Mouse (Mus musculus): ENCODE data around the gene Fdps. TPM values are rescaled to one million over a fixed set of nuclear protein-coding genes. Genes with fewer than 3 reads are reported as not detected.

Gene Fdps
- polyA plus RNA-seq, 1 experiment from 2014 or later: 364 TPM

DNA sequence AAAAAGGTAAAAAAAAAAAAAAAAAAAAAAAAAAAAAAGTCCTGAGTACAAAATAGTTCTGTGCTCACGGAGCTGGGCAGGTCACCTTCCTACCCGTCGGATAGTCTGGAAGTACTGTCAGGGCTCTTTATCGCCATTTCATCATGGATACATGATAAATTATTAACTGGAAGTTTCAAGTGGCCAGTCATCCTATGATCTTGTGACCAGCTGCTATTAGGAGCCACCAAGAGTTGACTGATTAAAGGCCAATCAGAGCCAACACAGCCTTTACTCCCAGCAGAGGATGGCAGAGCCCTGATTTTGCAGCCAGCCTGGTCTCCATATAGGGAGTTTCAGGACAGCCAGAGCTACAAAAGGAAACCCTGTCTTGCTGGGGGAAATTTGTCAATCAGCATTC, 11.3 kb upstream of the Fdps start:
- ATAC-seq (ENCODE audit: low FRiP score, low TSS enrichment): no peak
- Histone ChIP-seq H3K4me3 (replicated peaks; ENCODE audit: low read depth, low read length) (no peak overlapping the region), H3K4me1 (ENCODE audit: control insufficient read depth, insufficient read depth, low read length) (no peaks in the 10 kb centered on the region), H3K9me3 (ENCODE audit: control insufficient read depth, low read length) (no peaks in the 10 kb centered on the region), H3K36me3 (ENCODE audit: control insufficient read depth, insufficient read depth, low read length) (no peaks in the 10 kb centered on the region), H3K9ac (replicated peaks; ENCODE audit: low read length) (no peak overlapping the region), H3K4me2 (ENCODE audit: low read length) (no peak overlapping the region), H3K27me3 (ENCODE audit: control insufficient read depth, insufficient read depth, low read length) (no peaks in the 10 kb centered on the region), H3K27ac (replicated peaks; ENCODE audit: low read depth, low read length) (no peak overlapping the region)
- 90% methylated on average over 4 of the region's 4 CpGs for WGBS
- DNase-seq: no peak

DNA sequence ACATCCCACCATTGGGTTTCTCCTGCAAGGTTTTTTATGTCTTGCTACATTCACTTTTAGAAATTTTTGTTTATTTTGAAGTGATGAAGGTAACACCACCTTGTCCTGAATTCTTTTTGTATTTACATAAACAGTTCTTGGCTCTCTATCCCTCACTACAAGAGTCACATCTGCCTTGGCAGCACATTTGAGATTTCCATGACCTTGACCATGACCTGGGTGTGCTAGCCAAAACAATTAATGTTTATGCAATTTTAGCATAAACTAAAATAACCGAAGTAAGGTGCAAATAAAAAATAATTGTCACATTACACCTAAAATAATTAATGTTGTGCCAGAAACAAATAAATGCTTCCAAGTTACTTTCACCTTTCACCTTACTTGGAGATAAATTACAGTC, 6.4 kb upstream of the Fdps start:
- DNase-seq (no peak), ATAC-seq (ENCODE audit: low FRiP score, low TSS enrichment) (no peak)
- 75% methylated on average over 1 of the region's 1 CpGs for WGBS
- Histone ChIP-seq H3K4me3 (replicated peaks; ENCODE audit: low read depth, low read length) (no peak overlapping the region), H3K4me1 (ENCODE audit: control insufficient read depth, insufficient read depth, low read length) (no peaks in the 10 kb centered on the region), H3K27me3 (ENCODE audit: control insufficient read depth, insufficient read depth, low read length) (no peaks in the 10 kb centered on the region), H3K36me3 (ENCODE audit: control insufficient read depth, insufficient read depth, low read length) (no peaks in the 10 kb centered on the region), H3K4me2 (ENCODE audit: low read length) (no peak overlapping the region), H3K9me3 (ENCODE audit: control insufficient read depth, low read length) (no peaks in the 10 kb centered on the region), H3K9ac (replicated peaks; ENCODE audit: low read length) (no peak overlapping the region), H3K27ac (replicated peaks; ENCODE audit: low read depth, low read length) (no peak overlapping the region)

DNA sequence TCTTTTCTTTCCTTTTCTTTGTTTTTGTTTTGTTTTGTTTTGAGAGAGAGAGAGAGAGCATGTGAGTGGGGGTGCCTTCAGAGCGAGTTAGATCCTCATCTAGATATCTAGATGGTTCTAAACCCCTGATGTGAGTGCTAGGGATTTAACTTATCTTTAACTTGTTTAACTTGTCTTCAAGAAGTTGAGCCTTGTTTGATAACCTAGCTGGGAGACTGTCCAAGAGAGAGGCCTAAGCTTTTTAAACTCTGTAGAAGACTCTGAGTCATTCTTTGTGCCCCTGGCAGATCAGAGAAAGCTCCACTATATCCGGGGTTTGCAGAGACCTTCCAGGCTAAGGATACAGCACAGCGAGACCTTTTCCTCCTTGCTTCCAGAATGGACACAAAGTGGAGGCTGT, 5.8 kb upstream of the Fdps start:
- Histone ChIP-seq H3K36me3 (ENCODE audit: control insufficient read depth, insufficient read depth, low read length) (no peaks in the 10 kb centered on the region), H3K27me3 (ENCODE audit: control insufficient read depth, insufficient read depth, low read length) (no peaks in the 10 kb centered on the region), H3K4me3 (replicated peaks; ENCODE audit: low read depth, low read length) (no peak overlapping the region), H3K4me1 (ENCODE audit: control insufficient read depth, insufficient read depth, low read length) (peaks cover 3% of the 10 kb centered on the region; the same call in 1 of the 2 replicates), H3K9me3 (ENCODE audit: control insufficient read depth, low read length) (no peaks in the 10 kb centered on the region), H3K9ac (replicated peaks; ENCODE audit: low read length) (no peak overlapping the region), H3K27ac (replicated peaks; ENCODE audit: low read depth, low read length) (no peak overlapping the region), H3K4me2 (ENCODE audit: low read length) (no peak overlapping the region)
- ATAC-seq (ENCODE audit: low FRiP score, low TSS enrichment) (no peak), DNase-seq (no peak)
- 69% methylated on average over 3 of the region's 3 CpGs for WGBS

DNA sequence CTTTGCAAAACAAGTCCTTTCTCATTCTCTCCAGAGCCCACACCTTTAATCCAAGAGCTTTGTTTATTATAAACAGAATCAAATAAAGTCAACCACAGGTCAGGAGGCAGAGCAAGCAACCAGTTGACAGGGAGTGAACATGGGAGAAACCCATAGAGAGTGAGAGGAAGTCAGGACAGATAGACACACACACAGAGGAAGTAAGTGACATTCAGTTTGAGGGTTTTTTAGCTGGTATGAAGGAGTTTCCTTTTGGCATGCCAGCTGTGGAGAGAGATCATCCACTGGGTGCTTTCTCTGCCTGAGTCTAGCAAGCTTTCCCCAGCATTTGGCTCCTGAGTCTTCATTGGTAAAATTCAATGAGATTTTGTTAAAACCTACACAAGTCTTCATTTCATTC, 5.1 kb upstream of the Fdps start:
- H3K27me3 ChIP-seq (ENCODE audit: control insufficient read depth, insufficient read depth, low read length): no peaks in the 10 kb centered on the region
- peaks cover 5% of the 10 kb centered on the region; the same call in 1 of the 2 replicates for H3K4me1 ChIP-seq (ENCODE audit: control insufficient read depth, insufficient read depth, low read length)
- no peaks in the 10 kb centered on the region for H3K9me3 ChIP-seq (ENCODE audit: control insufficient read depth, low read length)
- ATAC-seq (ENCODE audit: low FRiP score, low TSS enrichment): no peak
- H3K9ac ChIP-seq (replicated peaks; ENCODE audit: low read length): no peak overlapping the region
- no peak overlapping the region for H3K27ac ChIP-seq (replicated peaks; ENCODE audit: low read depth, low read length)
- H3K4me3 ChIP-seq (replicated peaks; ENCODE audit: low read depth, low read length): no peak overlapping the region
- no peaks in the 10 kb centered on the region for H3K36me3 ChIP-seq (ENCODE audit: control insufficient read depth, insufficient read depth, low read length)
- DNase-seq: no peak
- H3K4me2 ChIP-seq (ENCODE audit: low read length): no peak overlapping the region

DNA sequence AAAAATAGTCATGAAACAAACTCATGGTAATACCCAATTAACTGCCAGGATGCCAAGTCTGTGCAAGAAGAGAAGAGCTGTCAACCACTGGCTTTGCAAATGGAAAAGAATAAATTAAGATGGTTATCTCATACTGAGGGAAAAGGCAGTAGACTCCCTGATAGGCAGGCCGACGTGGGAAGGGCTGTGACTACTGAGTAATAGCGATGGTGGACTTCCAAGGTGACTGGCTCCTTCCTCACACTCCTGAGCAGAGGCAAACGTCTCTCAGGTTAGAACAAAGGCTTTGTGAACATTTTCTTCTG, 1.5 kb upstream of the Fdps start:
- WGBS: 78% methylated on average over 4 of the region's 4 CpGs
- Histone ChIP-seq H3K27ac (replicated peaks; ENCODE audit: low read depth, low read length) (no peak overlapping the region), H3K36me3 (ENCODE audit: control insufficient read depth, insufficient read depth, low read length) (peaks cover 15% of the 10 kb centered on the region), H3K4me1 (ENCODE audit: control insufficient read depth, insufficient read depth, low read length) (peaks cover 24% of the 10 kb centered on the region), H3K9me3 (ENCODE audit: control insufficient read depth, low read length) (no peaks in the 10 kb centered on the region), H3K9ac (replicated peaks; ENCODE audit: low read length) (no peak overlapping the region), H3K4me2 (ENCODE audit: low read length) (no peak overlapping the region), H3K27me3 (ENCODE audit: control insufficient read depth, insufficient read depth, low read length) (no peaks in the 10 kb centered on the region), H3K4me3 (replicated peaks; ENCODE audit: low read depth, low read length) (no peak overlapping the region)
- ATAC-seq (ENCODE audit: low FRiP score, low TSS enrichment) (no peak), DNase-seq (no peak)

DNA sequence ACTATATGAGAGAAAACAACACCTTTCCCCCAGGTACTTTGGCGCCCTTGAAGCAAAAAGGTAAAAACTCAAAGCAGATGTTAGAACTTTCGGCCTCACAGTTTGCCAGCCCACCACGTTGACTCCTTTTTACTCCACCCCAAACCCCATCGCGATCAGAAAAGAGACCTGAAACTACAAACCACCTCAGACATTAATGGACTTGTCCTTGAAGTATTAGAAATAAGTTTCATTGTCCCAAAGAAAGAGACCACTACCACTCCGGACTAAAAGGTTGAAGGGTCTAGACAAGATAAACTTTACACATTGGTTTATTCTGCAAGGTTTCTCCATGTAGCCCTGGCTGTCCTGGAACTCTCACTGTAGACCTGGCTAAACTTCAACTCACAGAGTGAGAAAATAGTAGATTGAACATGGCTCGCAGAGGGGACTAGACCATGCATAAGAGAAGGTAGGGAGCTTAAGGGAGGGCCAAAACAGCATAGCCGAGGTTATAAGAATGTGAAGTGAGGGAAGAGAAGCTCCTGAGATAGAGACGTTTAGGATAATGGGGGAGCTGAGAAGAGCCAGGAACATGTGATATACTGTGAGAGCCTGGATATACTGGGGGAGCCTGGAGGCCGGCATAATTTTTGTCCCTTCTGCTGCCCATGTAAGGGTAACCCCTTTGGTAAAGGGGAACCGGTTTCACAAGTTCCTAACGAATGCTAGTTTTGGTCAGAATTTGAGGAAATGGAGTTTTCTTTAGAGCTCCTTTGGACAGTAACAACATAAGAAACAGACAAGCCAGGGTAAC, 934 bp upstream of the Fdps start:
- Histone ChIP-seq H3K4me1 (ENCODE audit: control insufficient read depth, insufficient read depth, low read length) (peaks cover 24% of the 10 kb centered on the region), H3K36me3 (ENCODE audit: control insufficient read depth, insufficient read depth, low read length) (peaks cover 21% of the 10 kb centered on the region), H3K9me3 (ENCODE audit: control insufficient read depth, low read length) (no peaks in the 10 kb centered on the region), H3K4me2 (ENCODE audit: low read length) (peak overlapping the region; percentile 57), H3K9ac (replicated peaks; ENCODE audit: low read length) (no peak overlapping the region), H3K27ac (replicated peaks; ENCODE audit: low read depth, low read length) (peak overlapping the region; percentile 73), H3K4me3 (replicated peaks; ENCODE audit: low read depth, low read length) (peak overlapping the region; percentile 66; the same call in 1 of the 2 replicates), H3K27me3 (ENCODE audit: control insufficient read depth, insufficient read depth, low read length) (no peaks in the 10 kb centered on the region)
- DNase-seq (no peak), ATAC-seq (ENCODE audit: low FRiP score, low TSS enrichment) (no peak)
- WGBS: 70% methylated on average over 12 of the region's 12 CpGs

DNA sequence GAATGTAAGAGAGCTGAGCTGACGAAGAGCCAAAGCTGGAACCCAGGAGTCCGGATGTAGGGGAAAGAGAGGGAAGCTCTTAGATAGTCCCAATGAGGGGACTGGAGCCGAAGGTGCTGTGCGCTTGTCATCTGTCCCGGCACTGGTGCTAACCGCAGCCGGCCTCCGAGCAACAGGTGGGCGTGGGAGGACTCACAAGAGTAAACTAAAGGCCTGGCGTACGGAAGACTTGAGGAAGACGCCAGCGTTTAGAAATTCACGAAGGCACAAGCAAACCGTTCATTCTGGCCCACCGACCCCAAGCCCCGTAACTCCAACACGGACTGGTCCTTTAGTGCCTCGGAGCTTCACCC, 324 bp downstream of the Fdps start:
- peak overlapping the region; percentile 62 for H3K9ac ChIP-seq (replicated peaks; ENCODE audit: low read length)
- under 1% methylated on average over 19 of the region's 19 CpGs for WGBS
- H3K4me2 ChIP-seq (ENCODE audit: low read length): peak overlapping the region; percentile 90
- DNase-seq (no peak), ATAC-seq (ENCODE audit: low FRiP score, low TSS enrichment) (peak; percentile 38)
- H3K27ac ChIP-seq (replicated peaks; ENCODE audit: low read depth, low read length): peak overlapping the region; percentile 56
- H3K27me3 ChIP-seq (ENCODE audit: control insufficient read depth, insufficient read depth, low read length): no peaks in the 10 kb centered on the region
- no peaks in the 10 kb centered on the region for H3K9me3 ChIP-seq (ENCODE audit: control insufficient read depth, low read length)
- H3K4me1 ChIP-seq (ENCODE audit: control insufficient read depth, insufficient read depth, low read length): peaks cover 24% of the 10 kb centered on the region
- H3K36me3 ChIP-seq (ENCODE audit: control insufficient read depth, insufficient read depth, low read length): peaks cover 33% of the 10 kb centered on the region
- peak overlapping the region; percentile 66 for H3K4me3 ChIP-seq (replicated peaks; ENCODE audit: low read depth, low read length)

DNA sequence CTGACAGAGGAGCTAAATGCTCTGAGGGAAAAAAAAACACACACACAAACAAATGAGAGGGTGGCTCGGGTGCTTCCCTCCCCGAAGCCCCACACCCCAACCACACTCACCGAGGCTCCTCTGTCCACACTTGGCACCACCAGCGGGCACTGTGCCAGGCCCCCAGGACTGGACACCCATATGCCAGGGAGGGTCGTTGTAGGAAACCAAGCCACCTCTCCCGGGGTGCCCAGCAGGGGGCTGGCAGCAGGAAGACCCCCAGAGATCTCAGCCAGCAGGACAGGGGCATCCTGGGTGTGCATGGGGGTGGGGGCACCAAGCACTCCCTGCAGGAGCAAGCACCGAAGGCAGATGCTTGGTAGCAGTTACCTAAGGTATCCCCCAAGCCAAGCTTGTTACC, 948 bp downstream of the Fdps start, which contains the start of gene Gm43738:
Gene Gm43738 (minus strand): TSS at position 289 of the 400 bp plus-strand sequence.
- no peak for DNase-seq
- WGBS: 38% methylated on average over 7 of the region's 7 CpGs
- ATAC-seq (ENCODE audit: low FRiP score, low TSS enrichment): no peak

DNA sequence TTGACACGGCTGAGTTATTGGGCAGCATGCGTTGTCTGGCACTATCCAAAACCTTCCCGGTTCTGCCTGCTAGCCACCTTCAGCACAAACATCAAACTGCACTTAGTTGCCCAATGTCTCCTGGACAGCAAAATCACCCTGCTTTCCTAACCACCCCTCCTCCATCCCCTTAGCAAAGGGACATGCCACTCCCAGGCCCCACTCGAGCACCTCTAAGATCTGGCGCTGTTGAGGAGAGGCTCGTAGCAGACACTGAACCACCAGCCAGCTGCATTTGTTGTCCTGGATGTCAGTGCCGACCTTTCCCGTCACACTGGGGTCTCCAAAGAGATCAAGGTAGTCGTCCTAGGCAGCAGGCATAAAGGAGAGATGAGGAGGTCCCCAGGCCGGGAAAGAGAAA, 7.7 kb downstream of the Fdps start:
- Histone ChIP-seq H3K4me2 (ENCODE audit: low read length) (no peak overlapping the region), H3K4me1 (ENCODE audit: control insufficient read depth, insufficient read depth, low read length) (peaks cover 16% of the 10 kb centered on the region; the same call in 1 of the 2 replicates), H3K27ac (replicated peaks; ENCODE audit: low read depth, low read length) (no peak overlapping the region), H3K4me3 (replicated peaks; ENCODE audit: low read depth, low read length) (no peak overlapping the region), H3K9me3 (ENCODE audit: control insufficient read depth, low read length) (no peaks in the 10 kb centered on the region), H3K9ac (replicated peaks; ENCODE audit: low read length) (no peak overlapping the region), H3K36me3 (ENCODE audit: control insufficient read depth, insufficient read depth, low read length) (peaks cover 55% of the 10 kb centered on the region), H3K27me3 (ENCODE audit: control insufficient read depth, insufficient read depth, low read length) (no peaks in the 10 kb centered on the region)
- WGBS: 88% methylated on average over 10 of the region's 10 CpGs
- DNase-seq (no peak), ATAC-seq (ENCODE audit: low FRiP score, low TSS enrichment) (no peak)

More for the DNA sequence above, 948 bp downstream of the Fdps start, which contains the start of gene Gm43738:
- Histone ChIP-seq H3K36me3 (ENCODE audit: control insufficient read depth, insufficient read depth, low read length) (peaks cover 40% of the 10 kb centered on the region), H3K4me1 (ENCODE audit: control insufficient read depth, insufficient read depth, low read length) (peaks cover 24% of the 10 kb centered on the region), H3K4me2 (ENCODE audit: low read length) (peak within 1 kb of the TSS; percentile 90), H3K27me3 (ENCODE audit: control insufficient read depth, insufficient read depth, low read length) (no peaks in the 10 kb centered on the region), H3K9ac (replicated peaks; ENCODE audit: low read length) (peak within 1 kb of the TSS; percentile 62), H3K27ac (replicated peaks; ENCODE audit: low read depth, low read length) (peak within 1 kb of the TSS; percentile 73), H3K9me3 (ENCODE audit: control insufficient read depth, low read length) (no peaks in the 10 kb centered on the region), H3K4me3 (replicated peaks; ENCODE audit: low read depth, low read length) (peak within 1 kb of the TSS; percentile 66)

All from midbrain, embryonic 14.5 days (tissue).